Mouse (Mus musculus): Measurements from ENCODE around the gene Reln.

- no peak for TF ChIP-seq POLR2A (IDR thresholded peaks at IDR 0.05; ENCODE audit: borderline replicate concordance, extremely low read depth, low read depth, low read length)
- no peak for TF ChIP-seq CTCF (IDR thresholded peaks at IDR 0.05; ENCODE audit: insufficient read depth, low read length)
These were observed 168.0 kb downstream of the Reln start for GRCm38 (mm10) chr5:22176480-22176879.
